Mouse (Mus musculus): Measurements from ENCODE around the gene Fuz. TPM values are rescaled to one million over a fixed set of nuclear protein-coding genes. Genes with fewer than 3 reads are reported as not detected.
"Not testable (repeated sequence)": the region's sequence is repeated elsewhere in the genome, so short reads cannot be mapped to it uniquely, and the experiment has no call there.

Gene Fuz
- polyA plus RNA-seq, 1 experiment from 2014 or later, result 26.4 TPM

DNA sequence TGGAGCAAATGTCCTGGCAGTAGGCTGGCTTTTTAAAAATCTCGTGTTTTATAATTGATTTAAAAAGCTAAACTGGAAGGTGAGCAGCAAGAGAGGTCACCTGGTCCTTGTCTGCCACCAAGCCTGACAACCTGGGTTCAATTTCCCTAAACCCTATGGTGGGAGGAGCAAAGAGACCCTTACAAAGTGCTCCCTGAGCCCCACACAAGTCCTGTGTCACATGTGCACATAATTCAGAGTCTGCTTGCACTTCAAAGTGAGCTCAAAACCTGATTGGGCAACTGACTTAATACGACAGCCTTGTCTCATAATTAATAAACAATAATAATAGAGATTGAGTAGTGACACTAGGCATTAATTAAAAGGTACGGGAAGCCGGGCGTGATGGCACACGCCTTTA, 25.3 kb upstream of the Fuz start:
- H3K9ac ChIP-seq (replicated peaks; ENCODE audit: low read depth, low read length), result peak overlapping the region; percentile 19; the same call in 1 of the 2 replicates
- ATAC-seq (ENCODE audit: insufficient number of reproducible peaks, insufficient read depth, low FRiP score, low read depth), result no peak
- peak overlapping the region; percentile 53 for H3K4me2 ChIP-seq (replicated peaks; ENCODE audit: low read depth, low read length)
- H3K4me3 ChIP-seq (ENCODE audit: low read depth, low read length), result peak overlapping the region; percentile 94
- peak overlapping the region; percentile 100 for H3K27ac ChIP-seq (ENCODE audit: low read length)
- peaks cover 39% of the 10 kb centered on the region for H3K4me1 ChIP-seq (ENCODE audit: control insufficient read depth, insufficient read depth, low read length)
- 75% methylated on average over 6 of the region's 6 CpGs for WGBS
- H3K27me3 ChIP-seq (ENCODE audit: control insufficient read depth, insufficient read depth, low read length), result no peaks in the 10 kb centered on the region
- H3K9me3 ChIP-seq (ENCODE audit: control insufficient read depth, low read depth, low read length), result no peaks in the 10 kb centered on the region
- H3K36me3 ChIP-seq (ENCODE audit: control insufficient read depth, insufficient read depth, low read length), result peaks cover 12% of the 10 kb centered on the region

DNA sequence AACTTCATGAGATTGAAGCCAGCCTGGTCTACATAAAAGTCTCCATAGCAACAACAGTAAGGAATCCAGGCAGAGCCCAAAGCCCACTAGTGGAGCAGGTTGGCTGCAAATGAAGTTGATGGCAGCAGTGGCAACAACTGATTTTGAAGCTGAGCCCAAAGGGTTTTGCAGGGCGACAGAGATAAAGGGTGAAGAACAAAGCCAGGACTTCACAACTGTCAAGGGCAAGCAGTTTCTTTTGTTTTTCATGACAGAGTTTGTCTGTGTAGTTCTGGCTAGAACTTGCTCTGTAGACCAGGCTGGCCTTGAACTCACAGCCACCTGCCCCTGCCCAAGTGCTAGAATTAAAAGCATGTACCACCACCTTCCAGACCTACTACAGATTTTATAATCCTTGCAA, 24.7 kb upstream of the Fuz start:
- no peaks in the 10 kb centered on the region for H3K27me3 ChIP-seq (ENCODE audit: control insufficient read depth, insufficient read depth, low read length)
- WGBS, result 78% methylated on average over 1 of the region's 1 CpGs
- peaks cover 33% of the 10 kb centered on the region for H3K4me1 ChIP-seq (ENCODE audit: control insufficient read depth, insufficient read depth, low read length)
- H3K36me3 ChIP-seq (ENCODE audit: control insufficient read depth, insufficient read depth, low read length), result peaks cover 7% of the 10 kb centered on the region
- H3K27ac ChIP-seq (ENCODE audit: low read length), result no peak overlapping the region
- H3K4me2 ChIP-seq (replicated peaks; ENCODE audit: low read depth, low read length), result no peak overlapping the region
- H3K9me3 ChIP-seq (ENCODE audit: control insufficient read depth, low read depth, low read length), result no peaks in the 10 kb centered on the region
- H3K4me3 ChIP-seq (ENCODE audit: low read depth, low read length), result no peak overlapping the region
- no peak overlapping the region for H3K9ac ChIP-seq (replicated peaks; ENCODE audit: low read depth, low read length)
- no peak for ATAC-seq (ENCODE audit: insufficient number of reproducible peaks, insufficient read depth, low FRiP score, low read depth)

DNA sequence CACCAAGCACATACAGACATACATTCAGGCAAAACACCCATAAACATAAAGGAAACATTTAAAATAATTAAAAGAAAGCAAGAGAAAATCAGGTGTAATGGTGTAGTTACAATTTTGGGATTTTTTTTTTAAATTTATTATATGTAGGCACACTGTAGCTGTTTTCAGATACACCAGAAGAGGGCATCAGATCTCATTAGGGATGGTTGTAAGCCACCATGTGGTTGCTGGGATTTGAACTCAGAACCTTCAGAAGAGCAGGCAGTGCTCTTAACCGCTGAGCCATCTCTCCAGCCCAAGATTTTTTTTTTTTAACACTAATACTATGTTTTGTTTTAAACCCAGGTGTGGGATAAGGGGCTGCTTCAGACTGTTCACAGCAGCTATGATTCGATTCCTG, 24.1 kb upstream of the Fuz start:
- H3K9ac ChIP-seq (replicated peaks; ENCODE audit: low read depth, low read length); H3K9me3 ChIP-seq (ENCODE audit: control insufficient read depth, low read depth, low read length); H3K27me3 ChIP-seq (ENCODE audit: control insufficient read depth, insufficient read depth, low read length); H3K36me3 ChIP-seq (ENCODE audit: control insufficient read depth, insufficient read depth, low read length); ATAC-seq (ENCODE audit: insufficient number of reproducible peaks, insufficient read depth, low FRiP score, low read depth); H3K4me3 ChIP-seq (ENCODE audit: low read depth, low read length); H3K4me2 ChIP-seq (replicated peaks; ENCODE audit: low read depth, low read length); H3K27ac ChIP-seq (ENCODE audit: low read length): not testable (repeated sequence)
- H3K4me1 ChIP-seq (ENCODE audit: control insufficient read depth, insufficient read depth, low read length), result peaks cover 27% of the 10 kb centered on the region
- 93% methylated on average over 2 of the region's 2 CpGs for WGBS

DNA sequence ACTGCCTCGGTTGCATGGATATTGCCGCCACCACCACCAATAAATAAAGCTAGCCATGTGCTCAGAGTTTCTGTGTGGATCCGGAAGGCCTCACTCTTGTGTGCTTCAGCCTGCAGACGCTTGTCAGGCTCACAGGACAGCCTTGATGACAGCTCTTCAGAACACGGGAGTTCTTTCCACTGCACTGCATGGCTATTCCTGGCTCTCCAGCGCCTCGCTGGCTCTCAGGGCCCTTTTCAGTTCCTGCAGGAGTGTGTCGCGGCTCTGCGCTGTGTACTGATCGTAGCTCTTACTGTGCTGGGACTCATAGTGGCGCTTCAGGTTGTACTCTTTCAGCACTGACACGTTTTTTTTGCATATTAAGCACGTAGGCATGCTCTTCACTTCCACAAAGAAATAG, 18.0 kb upstream of the Fuz start:
- Histone ChIP-seq H3K4me1 (ENCODE audit: control insufficient read depth, insufficient read depth, low read length) (0 out of 2 replicates have a peak, but pooled peaks cover 5% of the 10 kb centered on the region), H3K4me3 (ENCODE audit: low read depth, low read length) (no peak overlapping the region), H3K9me3 (ENCODE audit: control insufficient read depth, low read depth, low read length) (no peaks in the 10 kb centered on the region), H3K4me2 (replicated peaks; ENCODE audit: low read depth, low read length) (no peak overlapping the region), H3K9ac (replicated peaks; ENCODE audit: low read depth, low read length) (no peak overlapping the region), H3K36me3 (ENCODE audit: control insufficient read depth, insufficient read depth, low read length) (peaks cover 58% of the 10 kb centered on the region), H3K27me3 (ENCODE audit: control insufficient read depth, insufficient read depth, low read length) (no peaks in the 10 kb centered on the region), H3K27ac (ENCODE audit: low read length) (no peak overlapping the region)
- ATAC-seq (ENCODE audit: insufficient number of reproducible peaks, insufficient read depth, low FRiP score, low read depth), result no peak
- 87% methylated on average over 14 of the region's 14 CpGs for WGBS

DNA sequence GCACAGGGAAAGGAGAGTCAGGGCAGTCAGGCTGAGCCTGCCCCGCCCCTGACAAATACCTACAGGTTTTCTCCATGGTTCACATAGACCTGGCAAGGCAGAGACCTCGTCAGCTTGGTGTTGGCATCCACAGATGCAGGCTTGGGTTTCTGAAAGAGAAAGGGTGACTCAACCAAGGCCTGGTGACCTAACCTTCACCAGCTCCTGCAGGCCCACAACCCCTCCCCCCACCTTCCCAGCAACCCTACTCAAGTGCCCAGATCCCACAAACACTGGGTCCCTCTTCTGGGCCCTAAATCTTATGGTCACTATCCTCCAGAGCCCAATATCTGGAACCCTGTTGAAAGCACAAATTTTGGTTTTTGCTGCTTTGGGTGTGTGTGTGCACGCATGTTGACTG, 12.8 kb upstream of the Fuz start:
- WGBS, result 92% methylated on average over 3 of the region's 3 CpGs
- no peaks in the 10 kb centered on the region for H3K4me1 ChIP-seq (ENCODE audit: control insufficient read depth, insufficient read depth, low read length)
- H3K36me3 ChIP-seq (ENCODE audit: control insufficient read depth, insufficient read depth, low read length), result peaks cover 71% of the 10 kb centered on the region
- no peaks in the 10 kb centered on the region for H3K27me3 ChIP-seq (ENCODE audit: control insufficient read depth, insufficient read depth, low read length)
- ATAC-seq (ENCODE audit: insufficient number of reproducible peaks, insufficient read depth, low FRiP score, low read depth), result no peak
- H3K27ac ChIP-seq (ENCODE audit: low read length), result no peak overlapping the region
- no peak overlapping the region for H3K4me2 ChIP-seq (replicated peaks; ENCODE audit: low read depth, low read length)
- H3K9me3 ChIP-seq (ENCODE audit: control insufficient read depth, low read depth, low read length), result no peaks in the 10 kb centered on the region
- no peak overlapping the region for H3K4me3 ChIP-seq (ENCODE audit: low read depth, low read length)
- H3K9ac ChIP-seq (replicated peaks; ENCODE audit: low read depth, low read length), result no peak overlapping the region

DNA sequence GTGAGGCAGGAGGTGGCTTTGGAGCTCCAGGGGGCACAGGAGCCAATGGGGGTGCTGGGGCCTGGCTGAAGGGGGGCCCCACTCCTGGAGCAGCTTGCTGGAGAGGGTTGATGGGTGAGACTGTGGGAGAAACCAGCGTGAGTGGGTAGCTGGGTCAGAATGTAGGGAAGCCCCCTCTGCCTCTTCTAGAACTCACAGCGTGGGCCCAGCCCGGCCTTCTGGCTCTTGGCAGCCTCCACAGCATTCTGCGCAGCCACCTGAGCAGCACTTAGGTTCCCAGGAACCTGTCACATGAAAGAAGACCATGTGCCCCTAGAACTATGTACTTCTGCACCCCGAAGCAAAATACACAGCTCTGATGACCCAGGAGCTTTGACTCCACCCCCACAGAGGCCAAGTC, 11.2 kb upstream of the Fuz start:
- Histone ChIP-seq H3K27ac (ENCODE audit: low read length) (no peak overlapping the region), H3K36me3 (ENCODE audit: control insufficient read depth, insufficient read depth, low read length) (peaks cover 61% of the 10 kb centered on the region), H3K4me2 (replicated peaks; ENCODE audit: low read depth, low read length) (no peak overlapping the region), H3K9me3 (ENCODE audit: control insufficient read depth, low read depth, low read length) (no peaks in the 10 kb centered on the region), H3K9ac (replicated peaks; ENCODE audit: low read depth, low read length) (no peak overlapping the region), H3K4me1 (ENCODE audit: control insufficient read depth, insufficient read depth, low read length) (no peaks in the 10 kb centered on the region), H3K4me3 (ENCODE audit: low read depth, low read length) (no peak overlapping the region), H3K27me3 (ENCODE audit: control insufficient read depth, insufficient read depth, low read length) (no peaks in the 10 kb centered on the region)
- no peak for ATAC-seq (ENCODE audit: insufficient number of reproducible peaks, insufficient read depth, low FRiP score, low read depth)
- 96% methylated on average over 5 of the region's 5 CpGs for WGBS

DNA sequence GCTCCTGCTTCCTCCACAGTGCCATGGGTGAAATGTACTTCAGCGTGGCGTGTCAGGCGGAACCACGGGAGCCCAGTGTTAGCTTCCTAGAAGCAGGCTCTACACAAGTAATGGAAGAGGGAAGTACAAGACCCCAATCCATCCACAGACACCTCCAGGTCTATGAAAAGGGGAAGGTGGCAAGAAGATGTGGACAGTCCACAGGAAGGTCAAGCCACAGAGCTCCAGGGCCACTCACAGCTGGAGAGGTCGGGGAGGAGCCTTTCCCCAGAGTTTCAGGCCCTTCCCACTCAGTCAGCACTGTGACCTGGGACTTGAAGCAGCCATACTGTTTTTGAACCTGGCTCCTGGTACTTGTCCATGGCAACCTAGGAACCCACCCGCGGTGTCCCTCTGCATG, 8.9 kb upstream of the Fuz start:
- no peak overlapping the region for H3K27ac ChIP-seq (ENCODE audit: low read length)
- peaks cover 43% of the 10 kb centered on the region for H3K36me3 ChIP-seq (ENCODE audit: control insufficient read depth, insufficient read depth, low read length)
- no peak overlapping the region for H3K4me2 ChIP-seq (replicated peaks; ENCODE audit: low read depth, low read length)
- 92% methylated on average over 7 of the region's 7 CpGs for WGBS
- no peaks in the 10 kb centered on the region for H3K27me3 ChIP-seq (ENCODE audit: control insufficient read depth, insufficient read depth, low read length)
- no peak for ATAC-seq (ENCODE audit: insufficient number of reproducible peaks, insufficient read depth, low FRiP score, low read depth)
- peaks cover 14% of the 10 kb centered on the region for H3K4me1 ChIP-seq (ENCODE audit: control insufficient read depth, insufficient read depth, low read length)
- H3K4me3 ChIP-seq (ENCODE audit: low read depth, low read length), result no peak overlapping the region
- no peaks in the 10 kb centered on the region for H3K9me3 ChIP-seq (ENCODE audit: control insufficient read depth, low read depth, low read length)
- H3K9ac ChIP-seq (replicated peaks; ENCODE audit: low read depth, low read length), result no peak overlapping the region

DNA sequence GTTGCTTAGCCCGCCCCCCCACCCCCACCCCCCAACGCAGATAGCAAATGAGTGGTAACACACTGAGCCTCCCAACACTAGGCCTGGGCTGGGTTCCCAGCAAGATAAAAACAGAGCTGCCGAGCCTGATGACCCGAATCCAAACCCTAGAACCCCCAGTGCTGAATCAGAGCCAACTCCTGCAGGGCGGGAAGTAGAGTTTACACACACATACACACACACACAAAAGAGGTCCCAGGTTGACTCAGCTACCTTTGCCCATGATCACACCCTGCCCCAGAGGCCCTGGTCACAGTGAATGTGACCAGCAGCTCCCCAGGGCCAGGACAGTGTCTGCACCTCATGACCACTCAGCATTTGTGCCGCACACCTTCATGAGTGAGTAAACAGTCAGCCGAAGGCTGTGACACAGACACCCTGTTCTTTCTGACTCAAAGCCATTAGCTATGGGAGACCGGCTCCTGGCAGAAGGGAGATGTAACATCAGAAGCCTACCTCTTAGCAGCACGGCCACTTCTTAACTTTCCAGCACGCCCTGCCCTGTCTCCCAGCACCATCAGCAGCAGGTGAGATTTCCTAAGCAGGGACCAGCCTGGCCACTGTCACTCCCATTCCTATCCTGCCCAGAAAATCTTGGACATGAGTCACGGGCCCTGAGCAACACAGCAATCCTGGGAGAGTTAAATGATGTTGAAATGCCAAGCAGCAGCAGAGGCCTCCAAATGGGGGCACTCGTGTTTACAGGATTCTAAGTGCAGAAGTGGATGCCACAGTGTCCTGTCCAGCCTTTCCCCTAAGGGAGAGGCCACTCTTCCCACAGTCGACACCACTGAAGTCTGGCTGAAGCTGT, 7.4 kb upstream of the Fuz start:
- Histone ChIP-seq H3K27me3 (ENCODE audit: control insufficient read depth, insufficient read depth, low read length) (no peaks in the 10 kb centered on the region), H3K4me1 (ENCODE audit: control insufficient read depth, insufficient read depth, low read length) (peaks cover 18% of the 10 kb centered on the region), H3K9ac (replicated peaks; ENCODE audit: low read depth, low read length) (no peak overlapping the region), H3K9me3 (ENCODE audit: control insufficient read depth, low read depth, low read length) (no peaks in the 10 kb centered on the region), H3K27ac (ENCODE audit: low read length) (no peak overlapping the region), H3K4me2 (replicated peaks; ENCODE audit: low read depth, low read length) (no peak overlapping the region), H3K4me3 (ENCODE audit: low read depth, low read length) (no peak overlapping the region), H3K36me3 (ENCODE audit: control insufficient read depth, insufficient read depth, low read length) (peaks cover 32% of the 10 kb centered on the region)
- ATAC-seq (ENCODE audit: insufficient number of reproducible peaks, insufficient read depth, low FRiP score, low read depth), result no peak
- 90% methylated on average over 13 of the region's 13 CpGs for WGBS

DNA sequence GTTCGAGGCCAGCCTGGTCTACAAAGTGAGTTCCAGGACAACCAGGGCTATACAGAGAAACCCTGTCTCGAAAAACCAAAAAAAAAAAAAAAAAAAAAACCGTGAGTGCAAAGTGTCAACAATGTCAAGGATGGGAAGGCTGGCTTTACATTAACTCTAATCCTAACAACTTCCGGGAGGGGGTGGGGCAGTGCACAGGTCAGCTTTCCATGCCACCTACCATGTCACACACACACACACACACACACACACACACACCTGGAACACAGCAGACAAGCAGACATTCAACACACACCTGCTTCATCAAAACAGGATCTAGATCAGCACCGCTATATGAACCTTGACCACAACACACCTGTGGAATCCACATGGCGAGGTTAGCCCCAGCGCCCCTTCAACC, 5.7 kb upstream of the Fuz start:
- Histone ChIP-seq H3K27ac (ENCODE audit: low read length) (no peak overlapping the region), H3K9me3 (ENCODE audit: control insufficient read depth, low read depth, low read length) (no peaks in the 10 kb centered on the region), H3K4me3 (ENCODE audit: low read depth, low read length) (no peak overlapping the region), H3K36me3 (ENCODE audit: control insufficient read depth, insufficient read depth, low read length) (peaks cover 19% of the 10 kb centered on the region), H3K4me2 (replicated peaks; ENCODE audit: low read depth, low read length) (no peak overlapping the region), H3K4me1 (ENCODE audit: control insufficient read depth, insufficient read depth, low read length) (peaks cover 24% of the 10 kb centered on the region), H3K27me3 (ENCODE audit: control insufficient read depth, insufficient read depth, low read length) (no peaks in the 10 kb centered on the region), H3K9ac (replicated peaks; ENCODE audit: low read depth, low read length) (no peak overlapping the region)
- 80% methylated on average over 6 of the region's 7 CpGs for WGBS
- no peak for ATAC-seq (ENCODE audit: insufficient number of reproducible peaks, insufficient read depth, low FRiP score, low read depth)

Measured in stomach, embryonic 14.5 days (tissue).